ENCODE assay signal across 9 mouse cellular contexts in genomic region chr15:101097985-101098651, GRCm38 (mm10). TPM values are rescaled to one million over a fixed set of nuclear protein-coding genes. Genes with fewer than 3 reads are reported as not detected.
DNase-seq lines count a peak whose midpoint lies in the region; ATAC-seq lines count a peak whose summit lies in the region.
"Had no signal": no experiment of that assay in that cellular context is flagged by ENCODE, and none has a peak within 500 bp of the region (broad histone marks: within the 10 kb centered on the region; RNA-seq: fewer than 3 reads in every experiment).

No protein-coding gene starts in this region.

- peak; percentile 38; the same call in 1 of the 2 replicates for ATAC-seq in forebrain, embryonic 14.5 days
- peak; percentile 58 for ATAC-seq in limb, embryonic 12.5 days (ENCODE audit: insufficient number of reproducible peaks, insufficient read depth, low FRiP score, low TSS enrichment, low read depth)

- H3K4me2 ChIP-seq in forebrain, embryonic 14.5 days (ENCODE audit: low read length) = peak overlapping the region; percentile 36
- H3K4me2 ChIP-seq in limb, embryonic 12.5 days = peak overlapping the region; percentile 56

- WGBS in forebrain, embryonic 14.5 days = 2% methylated on average over 28 of the region's 28 CpGs
- WGBS in limb, embryonic 12.5 days = 2% methylated on average over 28 of the region's 28 CpGs

- peaks cover 12% of the 10 kb centered on the region for H3K4me1 ChIP-seq in forebrain, embryonic 14.5 days (ENCODE audit: control insufficient read depth, insufficient read depth, low read length)
- H3K4me1 ChIP-seq in limb, embryonic 12.5 days (replicated peaks) = peaks cover 50% of the 10 kb centered on the region

- no peaks in the 10 kb centered on the region for H3K36me3 ChIP-seq in forebrain, embryonic 14.5 days (ENCODE audit: control insufficient read depth, insufficient read depth, low read length)
- no peaks in the 10 kb centered on the region for H3K36me3 ChIP-seq in limb, embryonic 12.5 days

- H3K9me3 ChIP-seq in forebrain, embryonic 14.5 days (replicated peaks; ENCODE audit: control insufficient read depth, low read length) = no peaks in the 10 kb centered on the region
- no peaks in the 10 kb centered on the region for H3K9me3 ChIP-seq in limb, embryonic 12.5 days

- H3K4me3 ChIP-seq in forebrain, embryonic 14.5 days (ENCODE audit: low read depth, low read length) = no peak overlapping the region
- H3K4me3 ChIP-seq in limb, embryonic 12.5 days (replicated peaks) = peak overlapping the region; percentile 19
- H3K4me3 ChIP-seq: erythroblast, embryonic 14.5 days had no signal

- peak overlapping the region; percentile 33; the same call in 1 of the 2 replicates for H3K9ac ChIP-seq in forebrain, embryonic 14.5 days (ENCODE audit: low read length)
- H3K9ac ChIP-seq in limb, embryonic 12.5 days (replicated peaks) = peak overlapping the region; percentile 53; the same call in 1 of the 2 replicates

- H3K27ac ChIP-seq in forebrain, embryonic 14.5 days (ENCODE audit: low read depth, low read length) = no peak overlapping the region
- peak overlapping the region; percentile 71 for H3K27ac ChIP-seq in limb, embryonic 12.5 days

- intact Hi-C loops in left cerebral cortex, postnatal 36 days (cut with DNase I) = no loop called here

- H3K27me3 ChIP-seq in forebrain, embryonic 14.5 days (replicated peaks; ENCODE audit: control insufficient read depth, insufficient read depth, low read length) = no peaks in the 10 kb centered on the region; the same call in 1 of the 2 replicates
- H3K27me3 ChIP-seq in limb, embryonic 12.5 days = no peaks in the 10 kb centered on the region

- DNase-seq in cerebellum, postnatal 25 days = peak; percentile 40 to 64
- DNase-seq in cerebellum, adult 11-12 months = no peak
- peak; percentile 92 for DNase-seq in MN1 (ENCODE audit: low spot score)
- peak; percentile 53 for DNase-seq in forebrain, embryonic 14.5 days (ENCODE audit: low spot score)
- peak; percentile 93 for DNase-seq in retina, postnatal 1 day
- DNase-seq in left cerebral cortex, postnatal 36 days (ENCODE audit: low spot score in 2 of 2) = no peak
- no peak for DNase-seq in right cerebral cortex, postnatal 25 days

RNA-seq across cellular contexts. Expression of gene Ankrd33, which starts 17.4 kb away (rescaled TPM):
- polyA plus RNA-seq in forebrain, embryonic 14.5 days (2014; fragmentation: Nextera tagmentation; extraction: Ambion mirVana) = not detected in 2 replicates
- polyA plus RNA-seq in limb, embryonic 12.5 days (2016; fragmentation: Nextera tagmentation; extraction: Ambion mirVana) = not detected in 2 replicates
- total RNA-seq in left cerebral cortex, postnatal 36 days (2021) = under 1 TPM in 1 of 2 experiments, not detected in 1; 0.27 TPM
- polyA plus RNA-seq: erythroblast, embryonic 14.5 days had no signal

RNA-seq across cellular contexts. Expression of gene Fignl2, which starts 19.8 kb away (rescaled TPM):
- 0.09 TPM in 1 of 2 replicates, not detected in the other for polyA plus RNA-seq in forebrain, embryonic 14.5 days (2014; fragmentation: Nextera tagmentation; extraction: Ambion mirVana)
- 0.38 and 0.56 TPM in 2 replicates for polyA plus RNA-seq in limb, embryonic 12.5 days (2016; fragmentation: Nextera tagmentation; extraction: Ambion mirVana)
- total RNA-seq in left cerebral cortex, postnatal 36 days (2021) = 1 to 10 TPM; 1.5 TPM
- polyA plus RNA-seq: erythroblast, embryonic 14.5 days had no signal

RNA-seq across cellular contexts. Expression of gene Acvrl1, which starts 30.2 kb away (rescaled TPM):
- polyA plus RNA-seq in forebrain, embryonic 14.5 days (2014; fragmentation: Nextera tagmentation; extraction: Ambion mirVana) = 4.1 and 4.2 TPM in 2 replicates
- 7.3 and 7.4 TPM in 2 replicates for polyA plus RNA-seq in limb, embryonic 12.5 days (2016; fragmentation: Nextera tagmentation; extraction: Ambion mirVana)
- total RNA-seq in left cerebral cortex, postnatal 36 days (2021) = 10 to 100 TPM; 13.2 to 16.7 TPM
- polyA plus RNA-seq: erythroblast, embryonic 14.5 days had no signal

RNA-seq across cellular contexts. Expression of gene Gm47841, which starts 50.9 kb away (rescaled TPM):
- not detected in 2 replicates for polyA plus RNA-seq in forebrain, embryonic 14.5 days (2014; fragmentation: Nextera tagmentation; extraction: Ambion mirVana)
- not detected in 2 replicates for polyA plus RNA-seq in limb, embryonic 12.5 days (2016; fragmentation: Nextera tagmentation; extraction: Ambion mirVana)
- not detected for total RNA-seq in left cerebral cortex, postnatal 36 days (2021)
- polyA plus RNA-seq: erythroblast, embryonic 14.5 days had no signal

Comparison
In these comparisons a context has a peak if more than half of its experiments do, and no peak if none do; other contexts are left out.
1. DNase-seq: peak in cerebellum, postnatal 25 days (2 of 2), MN1 (single experiment), forebrain, embryonic 14.5 days (single experiment) and retina, postnatal 1 day (single experiment); none in cerebellum, adult 11-12 months (single experiment), left cerebral cortex, postnatal 36 days (0 of 2) and right cerebral cortex, postnatal 25 days (single experiment).